Mouse (Mus musculus): Measurements from ENCODE around the gene 4931409K22Rik. TPM values are rescaled to one million over a fixed set of nuclear protein-coding genes. Genes with fewer than 3 reads are reported as not detected.

Gene 4931409K22Rik
- polyA plus RNA-seq, 1 experiment from 2014 or later: 0.15 TPM

DNA sequence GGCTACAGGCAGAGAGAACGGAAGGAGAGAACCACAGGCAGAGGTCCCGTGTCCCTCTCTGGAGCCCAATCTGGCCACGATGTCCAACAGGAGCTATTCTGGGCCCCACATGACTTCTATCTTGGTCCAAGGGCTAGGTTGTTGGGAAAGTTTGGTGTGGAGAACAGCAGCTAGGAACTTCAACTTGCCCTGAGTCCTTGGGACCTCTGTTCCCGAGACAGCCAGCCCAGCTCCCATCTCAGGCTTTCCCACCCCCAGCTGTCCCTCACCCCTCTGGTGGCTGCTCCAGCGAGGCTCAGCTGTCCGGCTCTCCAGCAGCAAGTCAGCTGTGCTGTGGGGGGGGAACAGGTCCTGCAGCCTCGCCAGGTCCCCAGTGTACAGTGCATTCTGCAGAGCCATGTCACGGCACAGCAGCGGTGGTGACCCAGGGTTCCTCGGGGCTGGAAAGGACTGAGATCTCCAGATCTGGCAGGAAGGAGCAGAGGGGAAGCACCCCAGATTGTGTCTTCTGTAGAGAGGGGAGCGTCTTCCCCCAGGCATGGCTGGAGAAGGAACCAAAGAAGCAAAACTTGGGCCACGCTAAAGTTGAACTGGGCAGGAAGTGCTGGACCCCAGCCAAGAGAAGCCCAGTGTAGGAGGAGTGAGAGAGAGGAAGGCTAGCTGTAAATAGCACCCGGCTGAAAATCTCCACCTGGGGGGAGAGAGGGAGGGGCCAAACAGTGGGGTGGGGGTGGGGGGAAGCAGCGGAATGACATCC, 16.0 kb downstream of the 4931409K22Rik start, which contains the start of gene Asb10:
Asb10 (minus strand) TSS at position 592 of the 757 bp plus-strand sequence.
- Histone ChIP-seq H3K9ac (ENCODE audit: low read length) (no peak within 1 kb of the TSS), H3K4me3 (ENCODE audit: low read depth, low read length) (0 out of 2 replicates have a peak within 1 kb of the TSS, but pooled peaks have one; percentile 20), H3K27ac (ENCODE audit: low read depth) (no peak within 1 kb of the TSS), H3K27me3 (replicated peaks; ENCODE audit: control insufficient read depth, insufficient read depth, low read length) (0 out of 2 replicates have a peak, but pooled peaks cover 5% of the 10 kb centered on the region), H3K4me1 (replicated peaks; ENCODE audit: control insufficient read depth, insufficient read depth, low read length) (peaks cover 13% of the 10 kb centered on the region), H3K36me3 (ENCODE audit: control insufficient read depth, insufficient read depth, low read length) (no peaks in the 10 kb centered on the region), H3K4me2 (ENCODE audit: low read length) (peak within 1 kb of the TSS; percentile 47), H3K9me3 (ENCODE audit: control insufficient read depth, low read length) (no peaks in the 10 kb centered on the region)
- peak; percentile 68 for DNase-seq (ENCODE audit: low spot score)
- WGBS: 23% methylated on average over 14 of the region's 14 CpGs
- ATAC-seq (replicated peaks; ENCODE audit: low FRiP score, low TSS enrichment, low read depth): 0 out of 2 replicates have a peak, but pooled peaks have one; percentile 48

DNA sequence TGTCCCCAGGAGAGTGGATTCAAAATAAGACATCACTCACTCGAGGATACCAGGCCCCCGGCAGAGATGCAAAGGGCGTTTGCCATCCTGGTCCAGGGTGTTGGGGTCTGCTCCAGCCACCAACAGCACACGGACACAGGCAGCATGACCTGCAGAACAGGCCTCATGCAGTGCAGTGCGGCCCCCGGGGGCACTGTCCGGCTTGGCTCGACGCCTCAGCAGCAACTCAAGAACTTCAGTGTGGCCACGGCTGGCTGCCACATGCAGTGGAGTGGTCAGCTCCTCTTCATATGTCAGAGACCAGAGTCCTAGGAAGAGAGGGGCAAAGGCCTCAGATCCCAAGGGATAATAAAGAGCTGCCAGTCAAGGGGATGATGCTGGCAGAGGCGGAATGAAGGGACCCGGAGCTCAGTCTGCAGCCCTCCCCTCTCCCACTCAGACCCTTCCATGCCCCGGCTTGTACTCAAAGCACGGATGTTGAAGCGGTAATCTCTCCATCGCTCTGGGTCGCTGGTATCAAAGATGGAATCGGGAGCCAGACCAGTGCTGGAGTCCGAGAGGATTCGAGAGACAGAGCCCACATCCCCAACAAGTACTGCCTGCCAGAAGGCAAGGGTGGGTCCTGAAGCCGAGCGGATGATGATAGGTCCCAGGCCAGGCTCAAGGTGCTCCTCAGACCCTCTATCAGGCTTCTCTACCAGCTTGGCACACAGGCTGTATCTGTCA, 16.9 kb downstream of the 4931409K22Rik start:
- ATAC-seq (replicated peaks; ENCODE audit: low FRiP score, low TSS enrichment, low read depth): no peak
- H3K9ac ChIP-seq (ENCODE audit: low read length): no peak overlapping the region
- no peak overlapping the region for H3K27ac ChIP-seq (ENCODE audit: low read depth)
- peaks cover 13% of the 10 kb centered on the region for H3K4me1 ChIP-seq (replicated peaks; ENCODE audit: control insufficient read depth, insufficient read depth, low read length)
- no peak overlapping the region for H3K4me2 ChIP-seq (ENCODE audit: low read length)
- no peaks in the 10 kb centered on the region for H3K9me3 ChIP-seq (ENCODE audit: control insufficient read depth, low read length)
- WGBS: 88% methylated on average over 22 of the region's 22 CpGs
- DNase-seq (ENCODE audit: low spot score): no peak
- H3K27me3 ChIP-seq (replicated peaks; ENCODE audit: control insufficient read depth, insufficient read depth, low read length): 0 out of 2 replicates have a peak, but pooled peaks cover 5% of the 10 kb centered on the region
- H3K36me3 ChIP-seq (ENCODE audit: control insufficient read depth, insufficient read depth, low read length): no peaks in the 10 kb centered on the region
- H3K4me3 ChIP-seq (ENCODE audit: low read depth, low read length): no peak overlapping the region

DNA sequence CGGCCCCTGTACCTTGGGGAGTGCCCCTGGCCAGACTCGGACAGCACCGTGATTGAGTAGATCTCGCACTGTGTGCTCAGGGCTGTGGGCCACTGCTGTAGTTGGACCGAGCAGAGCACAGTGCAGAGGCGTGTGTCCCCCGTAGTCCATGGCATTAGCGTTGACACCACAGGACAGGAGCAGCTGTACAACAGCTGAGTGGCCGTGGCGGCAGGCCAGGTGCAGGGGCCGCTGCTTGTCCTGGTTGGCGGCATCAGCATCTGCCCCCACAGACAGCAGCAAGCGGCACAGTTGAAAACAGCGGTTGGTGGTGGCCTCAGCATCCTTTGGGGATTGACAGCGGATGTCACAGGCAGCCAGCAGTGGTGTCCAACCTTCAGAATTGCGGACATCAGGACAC, 19.0 kb downstream of the 4931409K22Rik start:
- Histone ChIP-seq H3K4me3 (ENCODE audit: low read depth, low read length) (no peak overlapping the region), H3K4me1 (replicated peaks; ENCODE audit: control insufficient read depth, insufficient read depth, low read length) (peaks cover 13% of the 10 kb centered on the region), H3K27me3 (replicated peaks; ENCODE audit: control insufficient read depth, insufficient read depth, low read length) (0 out of 2 replicates have a peak, but pooled peaks cover 14% of the 10 kb centered on the region), H3K9ac (ENCODE audit: low read length) (no peak overlapping the region), H3K9me3 (ENCODE audit: control insufficient read depth, low read length) (no peaks in the 10 kb centered on the region), H3K4me2 (ENCODE audit: low read length) (no peak overlapping the region), H3K36me3 (ENCODE audit: control insufficient read depth, insufficient read depth, low read length) (no peaks in the 10 kb centered on the region), H3K27ac (ENCODE audit: low read depth) (no peak overlapping the region)
- WGBS: 66% methylated on average over 16 of the region's 16 CpGs
- ATAC-seq (replicated peaks; ENCODE audit: low FRiP score, low TSS enrichment, low read depth): no peak
- no peak for DNase-seq (ENCODE audit: low spot score)

DNA sequence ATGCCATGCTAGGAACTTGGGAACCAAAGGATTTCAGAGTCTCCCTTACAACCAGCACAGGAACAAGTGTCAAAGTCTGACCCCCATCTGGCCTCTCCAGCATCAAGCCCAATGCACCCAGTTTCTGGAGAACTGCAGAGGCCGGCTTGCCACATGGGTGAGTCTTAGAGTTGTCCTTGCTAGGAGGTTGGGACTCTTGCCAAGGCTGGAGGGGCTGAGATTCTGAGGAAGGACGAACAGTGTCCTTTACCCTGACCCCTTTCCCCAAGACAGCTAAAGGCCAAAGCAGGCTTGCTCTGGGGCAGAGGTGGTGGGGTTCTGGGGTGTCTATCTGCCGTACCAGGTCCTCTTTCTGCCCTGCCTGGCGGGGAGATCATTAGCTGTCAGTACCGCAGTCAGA, 20.1 kb downstream of the 4931409K22Rik start:
- no peak for ATAC-seq (replicated peaks; ENCODE audit: low FRiP score, low TSS enrichment, low read depth)
- 77% methylated on average over 5 of the region's 5 CpGs for WGBS

DNA sequence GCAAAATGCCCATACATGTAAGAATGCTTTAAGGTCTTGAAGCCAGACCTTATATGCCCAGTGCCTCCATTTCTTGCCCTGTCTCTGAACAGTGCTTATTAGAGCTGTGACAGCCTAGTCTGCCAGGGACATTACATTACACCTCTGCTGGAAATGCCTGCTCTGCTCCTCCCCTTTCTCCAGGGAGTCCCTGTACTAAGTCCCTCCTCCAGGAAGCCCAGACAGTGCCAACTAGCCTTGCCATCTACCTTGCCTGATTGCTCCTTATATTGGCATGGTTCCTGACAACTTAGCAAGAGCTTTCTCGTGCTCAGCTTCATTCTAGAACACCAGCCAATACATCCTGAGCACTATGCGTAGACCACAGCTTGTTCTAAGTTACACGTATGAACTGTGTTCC, 20.9 kb downstream of the 4931409K22Rik start:
- no peaks in the 10 kb centered on the region for H3K36me3 ChIP-seq (ENCODE audit: control insufficient read depth, insufficient read depth, low read length)
- H3K27me3 ChIP-seq (replicated peaks; ENCODE audit: control insufficient read depth, insufficient read depth, low read length): peaks cover 30% of the 10 kb centered on the region
- ATAC-seq (replicated peaks; ENCODE audit: low FRiP score, low TSS enrichment, low read depth) (no peak), DNase-seq (ENCODE audit: low spot score) (no peak)
- no peak overlapping the region for H3K4me2 ChIP-seq (ENCODE audit: low read length)
- no peak overlapping the region for H3K9ac ChIP-seq (ENCODE audit: low read length)
- H3K4me1 ChIP-seq (replicated peaks; ENCODE audit: control insufficient read depth, insufficient read depth, low read length): peaks cover 5% of the 10 kb centered on the region; the same call in 1 of the 2 replicates
- no peaks in the 10 kb centered on the region for H3K9me3 ChIP-seq (ENCODE audit: control insufficient read depth, low read length)
- H3K4me3 ChIP-seq (ENCODE audit: low read depth, low read length): no peak overlapping the region
- H3K27ac ChIP-seq (ENCODE audit: low read depth): no peak overlapping the region
- WGBS: 88% methylated on average over 3 of the region's 3 CpGs

More for the DNA sequence above, 20.1 kb downstream of the 4931409K22Rik start:
- no peaks in the 10 kb centered on the region for H3K36me3 ChIP-seq (ENCODE audit: control insufficient read depth, insufficient read depth, low read length)
- no peaks in the 10 kb centered on the region for H3K9me3 ChIP-seq (ENCODE audit: control insufficient read depth, low read length)
- H3K27me3 ChIP-seq (replicated peaks; ENCODE audit: control insufficient read depth, insufficient read depth, low read length): peaks cover 23% of the 10 kb centered on the region
- no peak overlapping the region for H3K4me2 ChIP-seq (ENCODE audit: low read length)
- no peak overlapping the region for H3K4me3 ChIP-seq (ENCODE audit: low read depth, low read length)
- H3K9ac ChIP-seq (ENCODE audit: low read length): no peak overlapping the region
- no peak overlapping the region for H3K27ac ChIP-seq (ENCODE audit: low read depth)
- no peak for DNase-seq (ENCODE audit: low spot score)
- H3K4me1 ChIP-seq (replicated peaks; ENCODE audit: control insufficient read depth, insufficient read depth, low read length): peaks cover 12% of the 10 kb centered on the region

DNA sequence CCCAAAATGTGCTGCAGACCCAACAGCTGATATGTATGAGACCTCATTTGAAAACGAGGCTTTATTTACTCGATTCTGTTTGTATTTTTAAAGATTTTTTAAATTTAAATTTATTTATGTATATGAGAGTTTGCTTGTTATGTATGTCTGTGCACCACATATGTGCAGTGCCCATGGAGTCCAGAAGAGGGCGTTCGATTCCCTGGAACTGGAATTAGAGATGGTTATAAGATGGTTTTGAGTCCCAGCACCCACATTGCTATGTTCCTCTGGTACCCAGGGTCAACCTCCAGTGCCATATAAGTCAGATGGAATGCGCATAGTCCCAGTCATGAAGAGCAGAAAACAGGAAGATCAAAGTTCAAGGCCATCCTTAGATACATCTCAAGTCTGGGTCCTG, 22.3 kb downstream of the 4931409K22Rik start:
- H3K4me2 ChIP-seq (ENCODE audit: low read length): no peak overlapping the region
- DNase-seq (ENCODE audit: low spot score): no peak
- H3K27ac ChIP-seq (ENCODE audit: low read depth): no peak overlapping the region
- H3K9ac ChIP-seq (ENCODE audit: low read length): no peak overlapping the region
- no peaks in the 10 kb centered on the region for H3K36me3 ChIP-seq (ENCODE audit: control insufficient read depth, insufficient read depth, low read length)
- no peak overlapping the region for H3K4me3 ChIP-seq (ENCODE audit: low read depth, low read length)
- peaks cover 41% of the 10 kb centered on the region for H3K27me3 ChIP-seq (replicated peaks; ENCODE audit: control insufficient read depth, insufficient read depth, low read length)
- H3K4me1 ChIP-seq (replicated peaks; ENCODE audit: control insufficient read depth, insufficient read depth, low read length): no peaks in the 10 kb centered on the region
- no peaks in the 10 kb centered on the region for H3K9me3 ChIP-seq (ENCODE audit: control insufficient read depth, low read length)
- no peak for ATAC-seq (replicated peaks; ENCODE audit: low FRiP score, low TSS enrichment, low read depth)
- 50% methylated on average over 5 of the region's 5 CpGs for WGBS

DNA sequence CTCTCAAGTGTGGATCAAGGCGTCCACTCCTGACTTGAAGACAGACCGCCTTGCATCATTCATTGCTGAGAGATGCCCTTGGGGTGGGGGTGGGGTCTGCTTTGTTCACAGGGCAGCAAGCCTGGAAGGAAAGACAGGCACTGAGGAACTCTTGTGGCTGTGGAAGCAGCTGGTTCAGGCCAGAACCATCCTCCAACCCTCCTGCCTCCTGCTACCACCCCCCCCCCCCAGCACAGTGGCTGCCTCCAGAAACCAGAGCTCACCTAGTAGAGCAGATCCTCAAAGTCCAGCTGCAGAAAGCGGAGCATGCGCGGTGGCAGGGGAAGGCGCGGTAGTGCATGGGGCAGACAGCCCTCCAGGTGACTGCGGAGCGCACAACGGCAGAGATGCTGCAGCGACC, 23.2 kb downstream of the 4931409K22Rik start:
- Histone ChIP-seq H3K36me3 (ENCODE audit: control insufficient read depth, insufficient read depth, low read length) (no peaks in the 10 kb centered on the region), H3K9ac (ENCODE audit: low read length) (no peak overlapping the region), H3K9me3 (ENCODE audit: control insufficient read depth, low read length) (no peaks in the 10 kb centered on the region), H3K4me1 (replicated peaks; ENCODE audit: control insufficient read depth, insufficient read depth, low read length) (no peaks in the 10 kb centered on the region), H3K27me3 (replicated peaks; ENCODE audit: control insufficient read depth, insufficient read depth, low read length) (peaks cover 50% of the 10 kb centered on the region), H3K27ac (ENCODE audit: low read depth) (no peak overlapping the region), H3K4me2 (ENCODE audit: low read length) (no peak overlapping the region), H3K4me3 (ENCODE audit: low read depth, low read length) (no peak overlapping the region)
- 46% methylated on average over 11 of the region's 11 CpGs for WGBS
- ATAC-seq (replicated peaks; ENCODE audit: low FRiP score, low TSS enrichment, low read depth) (no peak), DNase-seq (ENCODE audit: low spot score) (no peak)

DNA sequence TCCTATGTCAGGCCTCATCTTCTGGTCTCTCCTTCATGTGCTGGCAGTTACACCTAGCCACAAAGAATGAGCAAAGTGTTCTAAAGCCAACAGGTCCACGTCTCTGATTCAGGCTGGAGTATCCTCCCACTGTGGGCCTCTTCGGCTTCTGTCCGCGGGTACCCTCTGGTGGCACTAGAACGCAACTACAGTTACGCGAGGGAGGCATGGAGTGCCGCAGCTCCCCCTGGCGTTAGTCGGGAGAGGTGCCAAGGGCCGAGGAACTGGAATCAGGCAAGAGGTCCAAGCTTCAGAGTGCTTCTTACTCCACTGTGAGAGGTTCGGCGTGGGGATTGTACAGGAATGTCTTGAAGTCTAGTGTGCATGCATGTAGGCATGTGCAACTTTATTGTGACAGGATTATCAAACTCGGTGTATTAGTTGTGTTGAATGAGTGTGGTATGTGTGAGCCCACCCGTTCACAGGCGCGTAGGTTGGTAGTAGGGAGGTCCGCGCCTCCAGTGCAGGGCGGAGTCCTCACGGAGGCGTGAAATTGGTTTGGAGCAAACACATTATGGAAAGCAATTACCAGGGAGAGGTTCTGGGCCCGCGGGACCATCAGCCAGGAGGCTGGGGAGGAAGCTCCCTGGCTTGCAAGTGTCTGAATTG, 26.4 kb downstream of the 4931409K22Rik start:
- no peak overlapping the region for H3K27ac ChIP-seq (ENCODE audit: low read depth)
- no peaks in the 10 kb centered on the region for H3K9me3 ChIP-seq (ENCODE audit: control insufficient read depth, low read length)
- 17% methylated on average over 24 of the region's 24 CpGs for WGBS
- ATAC-seq (replicated peaks; ENCODE audit: low FRiP score, low TSS enrichment, low read depth): peak; percentile 56
- no peak overlapping the region for H3K9ac ChIP-seq (ENCODE audit: low read length)
- peaks cover 77% of the 10 kb centered on the region for H3K27me3 ChIP-seq (replicated peaks; ENCODE audit: control insufficient read depth, insufficient read depth, low read length)
- DNase-seq (ENCODE audit: low spot score): peak; percentile 98
- H3K4me1 ChIP-seq (replicated peaks; ENCODE audit: control insufficient read depth, insufficient read depth, low read length): no peaks in the 10 kb centered on the region
- H3K4me3 ChIP-seq (ENCODE audit: low read depth, low read length): no peak overlapping the region
- H3K4me2 ChIP-seq (ENCODE audit: low read length): no peak overlapping the region
- H3K36me3 ChIP-seq (ENCODE audit: control insufficient read depth, insufficient read depth, low read length): no peaks in the 10 kb centered on the region
